Mouse (Mus musculus): ENCODE measurements at regions not wholly inside any gene's neighbourhood (a gene's known extent, or its start where the extent isn't known, plus 50 kb on each side); places are given as distances from the start of the nearest gene placed in this dataset.

DNA sequence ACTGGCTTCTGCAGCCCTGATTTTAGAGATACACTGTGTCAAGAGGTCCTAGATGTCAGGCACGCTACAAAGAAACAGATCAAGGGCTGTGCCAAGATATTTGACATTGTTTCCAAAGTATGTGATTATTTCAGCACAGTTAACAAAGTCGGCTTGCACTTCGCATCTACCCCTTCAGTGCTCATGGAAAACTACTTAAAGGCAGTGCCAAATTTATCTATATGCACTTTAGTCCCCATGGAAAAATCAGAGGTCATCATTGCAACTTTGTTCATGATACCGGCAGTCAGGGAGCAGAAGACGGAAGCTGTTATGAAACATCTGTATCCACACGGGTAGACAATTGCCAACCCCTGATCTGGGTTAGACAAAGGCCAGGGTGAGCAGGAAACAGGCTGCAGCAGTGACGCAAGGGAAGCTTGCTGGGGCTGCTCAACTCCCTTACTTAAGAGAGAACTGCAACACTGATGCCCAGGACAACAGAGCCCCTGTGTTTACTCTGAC lies 143.2 kb downstream of the Plk2 start:
- TF ChIP-seq CTCF (IDR thresholded peaks at IDR 0.05 in 2 of 3, conservative IDR thresholded peaks at IDR 0.05 in 1 of 3; ENCODE audit: control insufficient read depth in 1 of 3, insufficient read depth in 1 of 3, low read depth in 2 of 3, low read length in 3 of 3, poor library complexity in 1 of 3, severe bottlenecking in 1 of 3) (no peak), USF1 (IDR thresholded peaks at IDR 0.05; ENCODE audit: low read depth, low read length) (no peak), GABPA (IDR thresholded peaks at IDR 0.05; ENCODE audit: low read depth, low read length) (no peak), POLR2A (IDR thresholded peaks at IDR 0.05; ENCODE audit: control insufficient read depth in 1 of 2, insufficient read depth in 1 of 2, low read depth in 1 of 2, low read length in 2 of 2, poor library complexity in 1 of 2) (no peak), ETS1 (IDR thresholded peaks at IDR 0.05; ENCODE audit: low read depth, low read length) (no peak), KAT2A (conservative IDR thresholded peaks at IDR 0.05; ENCODE audit: low read depth, low read length) (no peak)
